Mouse (Mus musculus) limb, embryonic 14.5 days (tissue): ENCODE measurements around the gene Pan3. TPM values are rescaled to one million over a fixed set of nuclear protein-coding genes. Genes with fewer than 3 reads are reported as not detected.

Experiments
- ATAC-seq: fragments of 200-750 bp; cut with Nextera tagmentation; 2 replicates; pipeline ENCODE4 v1.8.0; 2017; ENCODE audit warnings: low read depth, moderate number of reproducible peaks, moderate TSS enrichment; ENCODE audit not compliant: low FRiP score
- DNase-seq: peaks from one replicate; pipeline ENCODE4 v3.0.0-alpha.2; 2015; ENCODE audit warnings: low spot score
- H3K27ac ChIP-seq: fragments of 300-500 bp; sonication (generic); replicated peaks from 2 replicates; pipeline ENCODE4 v1.5.1; 2014; ENCODE audit warnings: low read depth, mild to moderate bottlenecking, low read length, moderate library complexity, mixed read lengths
- H3K27me3 ChIP-seq: fragments of 300-500 bp; sonication (generic); 2 replicates; pipeline ENCODE4 v1.6.1; 2014; ENCODE audit warnings: low read length, mixed read lengths; ENCODE audit not compliant: control insufficient read depth, insufficient read depth
- H3K36me3 ChIP-seq: fragments of 300-500 bp; sonication (generic); 2 replicates; pipeline ENCODE4 v1.6.1; 2014; ENCODE audit warnings: mild to moderate bottlenecking, low read length, moderate library complexity, mixed read lengths; ENCODE audit not compliant: control insufficient read depth, insufficient read depth
- H3K4me1 ChIP-seq: fragments of 300-500 bp; sonication (generic); 2 replicates; pipeline ENCODE4 v1.6.1; 2014; ENCODE audit warnings: antibody characterized with exemption, low read length, mixed read lengths; ENCODE audit not compliant: control insufficient read depth, insufficient read depth
- H3K4me2 ChIP-seq: fragments of 300-500 bp; sonication (generic); replicated peaks from 2 replicates; pipeline ENCODE4 v1.6.1; 2014; ENCODE audit warnings: low read depth, mild to moderate bottlenecking, low read length, moderate library complexity; ENCODE audit not compliant: severe bottlenecking
- H3K4me3 ChIP-seq: fragments of 300-500 bp; sonication (generic); replicated peaks from 2 replicates; pipeline ENCODE4 v1.5.1; 2014; ENCODE audit warnings: low read length
- H3K9ac ChIP-seq: fragments of 300-500 bp; sonication (generic); 2 replicates; pipeline ENCODE4 v1.6.1; 2014; ENCODE audit warnings: mild to moderate bottlenecking, low read depth, low read length, moderate library complexity; ENCODE audit not compliant: severe bottlenecking
- H3K9me3 ChIP-seq: fragments of 300-500 bp; sonication (generic); 2 replicates; pipeline ENCODE4 v1.6.1; 2016; ENCODE audit warnings: low read length; ENCODE audit not compliant: control insufficient read depth
- POLR2A ChIP-seq: fragments of 200-500 bp; IDR thresholded peaks from 2 replicates; pipeline ENCODE4 v1.8.0; 2012; ENCODE audit warnings: inconsistent platforms, mild to moderate bottlenecking, moderate library complexity, borderline replicate concordance; ENCODE audit not compliant: insufficient read depth, insufficient read length; ENCODE audit errors: extremely low read depth
- WGBS: fragments of 180-500 bp; shearing (Covaris S2); extraction: QIAGEN DNeasy Blood & Tissue Kit; methylation state at CpG from one replicate; pipeline ENCODE4 v1.1.7; 2014; 5-methylcytosine and 5-hydroxymethylcytosine counted together
- polyA plus RNA-seq, 2 experiments: library from polyadenylated mRNA; depleted of rRNA in 1 of 2; stranded (reverse) in 1 of 2; unstranded in 1 of 2; fragments of >200 nt; fragmentation: Nextera tagmentation in 1 of 2; extraction: Ambion mirVana in 1 of 2; gene quantifications; 2 replicates each; pipeline versions ENCODE4 v1.2.1 to v1.2.3; 2012 to 2014

The Pan3 gene
- polyA plus RNA-seq, 2 experiments: 46.7 to 60.7 TPM

DNA sequence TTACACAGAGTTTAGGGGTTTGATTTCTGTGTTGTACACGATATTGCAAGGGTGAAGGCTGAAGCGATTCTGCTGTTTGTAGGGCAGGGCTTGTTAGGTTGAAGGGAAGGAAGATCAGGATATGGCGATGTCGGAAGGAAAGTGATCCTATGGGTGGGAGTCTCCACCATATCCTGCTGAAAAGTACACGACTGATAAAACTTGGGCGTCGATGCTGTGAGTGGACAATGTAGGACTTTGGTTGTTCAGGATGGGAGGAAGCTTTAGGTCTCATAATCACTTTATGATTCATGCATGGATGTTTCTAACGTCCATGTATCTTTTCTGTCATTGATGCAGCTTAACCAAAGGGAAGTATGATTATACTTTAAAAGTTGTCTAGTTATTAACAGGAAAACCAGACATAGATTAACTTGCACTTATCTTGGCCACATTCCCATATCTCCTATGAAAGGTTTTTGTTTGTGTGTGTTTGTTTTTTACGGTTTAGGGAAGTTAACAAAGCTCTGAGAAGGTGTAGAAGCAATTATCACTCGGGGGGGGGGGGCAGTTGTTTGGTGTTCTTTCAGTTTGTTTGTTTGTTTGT is 64.9 kb downstream of the Pan3 start:
- WGBS: 83% methylated on average over 10 of the region's 10 CpGs
- H3K27ac ChIP-seq: no peak overlapping the region
- no peak overlapping the region for H3K4me3 ChIP-seq
- no peak overlapping the region for H3K4me2 ChIP-seq
- DNase-seq: no peak
- ATAC-seq: no peak
- no peak overlapping the region for H3K9ac ChIP-seq
- H3K4me1 ChIP-seq: peaks cover 6% of the 10 kb centered on the region
- H3K27me3 ChIP-seq: no peaks in the 10 kb centered on the region
- H3K9me3 ChIP-seq: no peaks in the 10 kb centered on the region
- H3K36me3 ChIP-seq: 0 out of 2 replicates have a peak, but pooled peaks cover 3% of the 10 kb centered on the region
- TF ChIP-seq POLR2A: no peak

DNA sequence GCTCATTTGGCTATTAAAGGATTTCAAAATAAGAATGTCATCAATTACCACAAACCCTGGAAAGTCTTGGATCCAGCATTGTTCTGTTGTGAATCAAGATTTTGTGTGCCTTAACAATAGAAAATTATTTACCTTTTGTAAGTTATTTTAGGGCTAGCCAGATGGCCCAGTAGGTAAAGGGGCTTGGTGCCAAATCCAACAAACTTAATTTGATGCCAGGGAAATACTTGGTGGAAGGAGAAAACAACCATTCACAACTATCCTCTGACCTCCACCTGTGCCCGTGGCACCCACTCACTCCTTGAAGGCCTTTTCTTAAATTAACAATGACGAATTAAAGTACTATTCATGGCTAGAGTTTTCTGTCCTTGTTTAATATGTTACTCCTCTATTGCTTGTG is 66.0 kb downstream of the Pan3 start:
- Histone ChIP-seq H3K36me3 (0 out of 2 replicates have a peak, but pooled peaks cover 3% of the 10 kb centered on the region), H3K27me3 (no peaks in the 10 kb centered on the region), H3K4me2 (no peak overlapping the region), H3K27ac (no peak overlapping the region), H3K4me3 (no peak overlapping the region), H3K9me3 (no peaks in the 10 kb centered on the region), H3K9ac (no peak overlapping the region), H3K4me1 (peaks cover 6% of the 10 kb centered on the region)
- no peak for TF ChIP-seq POLR2A
- WGBS: 90% methylated on average over 2 of the region's 2 CpGs
- DNase-seq (no peak), ATAC-seq (no peak)

DNA sequence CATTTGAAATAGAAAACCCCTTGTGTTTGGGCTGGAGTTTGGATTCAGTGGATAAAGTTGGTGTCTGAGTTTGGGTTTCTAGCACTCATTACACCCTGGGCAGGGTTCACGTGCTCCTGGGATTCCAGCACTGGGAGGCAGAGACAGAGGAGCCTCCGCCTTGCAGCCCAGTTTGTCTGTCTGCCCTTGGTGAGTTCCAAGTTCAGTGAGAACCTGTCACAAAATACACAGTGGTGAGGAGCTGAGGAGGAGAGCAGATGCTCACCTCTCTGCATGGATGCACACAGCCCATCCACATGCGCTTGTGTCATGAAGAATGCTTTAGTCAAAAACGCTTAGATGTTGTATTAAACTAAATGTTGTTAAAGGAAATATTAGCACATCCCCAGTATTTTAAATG is 67.0 kb downstream of the Pan3 start:
- H3K27me3 ChIP-seq: no peaks in the 10 kb centered on the region
- 90% methylated on average over 4 of the region's 4 CpGs for WGBS
- no peak overlapping the region for H3K4me2 ChIP-seq
- ATAC-seq (no peak), DNase-seq (no peak)
- H3K27ac ChIP-seq: no peak overlapping the region
- H3K9ac ChIP-seq: no peak overlapping the region
- H3K4me1 ChIP-seq: peaks cover 6% of the 10 kb centered on the region
- TF ChIP-seq POLR2A: no peak
- H3K9me3 ChIP-seq: no peaks in the 10 kb centered on the region
- 0 out of 2 replicates have a peak, but pooled peaks cover 3% of the 10 kb centered on the region for H3K36me3 ChIP-seq
- H3K4me3 ChIP-seq: no peak overlapping the region

DNA sequence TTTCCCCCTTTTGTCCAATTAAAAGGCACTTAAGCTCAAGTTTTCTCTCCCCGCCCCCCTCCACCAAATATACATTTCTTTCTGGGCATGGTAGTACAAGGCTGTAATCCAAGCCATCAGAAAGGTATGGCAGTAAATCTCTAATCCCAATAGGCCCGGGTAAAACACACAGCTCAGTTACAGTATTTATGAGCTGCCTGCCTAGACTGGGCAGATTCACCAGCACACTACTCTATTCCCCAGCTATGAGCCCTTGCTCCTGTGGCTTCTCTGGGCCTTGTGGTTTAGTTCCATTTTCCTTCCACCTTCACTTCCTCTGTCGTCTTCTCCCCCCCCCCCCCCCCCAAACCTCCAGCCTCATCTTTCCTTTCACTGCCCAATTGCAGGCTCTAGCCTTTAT is 67.8 kb downstream of the Pan3 start:
- Histone ChIP-seq H3K9me3 (no peaks in the 10 kb centered on the region), H3K4me3 (no peak overlapping the region), H3K27me3 (no peaks in the 10 kb centered on the region), H3K4me1 (peaks cover 6% of the 10 kb centered on the region), H3K27ac (no peak overlapping the region), H3K4me2 (no peak overlapping the region), H3K9ac (no peak overlapping the region), H3K36me3 (0 out of 2 replicates have a peak, but pooled peaks cover 3% of the 10 kb centered on the region)
- WGBS: 29% methylated on average over 3 of the region's 3 CpGs
- ATAC-seq (no peak), DNase-seq (no peak)
- TF ChIP-seq POLR2A: no peak

DNA sequence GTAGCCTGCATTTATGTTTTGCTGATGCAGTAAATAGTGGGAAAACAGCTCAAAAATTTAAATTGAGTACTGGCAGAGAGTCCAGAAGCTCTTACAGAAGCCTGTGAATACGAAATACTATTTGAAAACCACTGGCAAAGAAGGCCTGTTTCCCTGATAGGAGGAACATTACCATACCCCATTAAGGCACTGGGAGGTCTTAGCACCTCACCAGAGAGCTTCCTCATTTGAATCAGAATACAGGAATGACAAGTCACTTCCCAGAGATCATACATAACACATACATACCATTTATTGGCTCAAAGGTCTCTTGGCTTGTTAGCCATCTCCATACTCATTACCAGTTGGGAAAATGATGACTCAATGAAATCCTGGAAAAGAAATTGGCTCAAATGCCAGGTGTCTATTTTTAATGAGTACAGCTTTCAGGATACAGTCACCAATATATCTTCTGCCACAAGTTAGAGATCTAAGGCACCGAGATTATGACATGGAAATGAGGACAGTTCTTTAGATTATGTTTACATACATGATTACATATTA is 71.6 kb downstream of the Pan3 start:
- no peaks in the 10 kb centered on the region for H3K27me3 ChIP-seq
- no peak overlapping the region for H3K27ac ChIP-seq
- WGBS: 89% methylated on average over 2 of the region's 2 CpGs
- no peak for TF ChIP-seq POLR2A
- DNase-seq (no peak), ATAC-seq (no peak)
- H3K36me3 ChIP-seq: peaks cover 5% of the 10 kb centered on the region; the same call in 1 of the 2 replicates
- no peak overlapping the region for H3K9ac ChIP-seq
- H3K9me3 ChIP-seq: no peaks in the 10 kb centered on the region
- H3K4me2 ChIP-seq: no peak overlapping the region
- H3K4me1 ChIP-seq: peaks cover 6% of the 10 kb centered on the region
- no peak overlapping the region for H3K4me3 ChIP-seq
